Mouse (Mus musculus): Measurements from ENCODE around the gene Mettl6. TPM values are rescaled to one million over a fixed set of nuclear protein-coding genes. Genes with fewer than 3 reads are reported as not detected.

The Mettl6 gene
- total RNA-seq, 2 experiments from 2014 or later = 32.7 to 35.6 TPM

- Histone ChIP-seq H3K4me3 (no peak overlapping the region), H3K27ac (no peak overlapping the region)
- no peak for DNase-seq (ENCODE audit: extremely low spot score in 1 of 2, low spot score in 2 of 2)
- TF ChIP-seq CTCF (IDR thresholded peaks at IDR 0.05) = no peak
- intact Hi-C loops (cut with DNase I) = no loop called here
Observed at GRCm38 (mm10) chr14:31509911-31510310, 15.1 kb upstream of the Mettl6 start.

DNA sequence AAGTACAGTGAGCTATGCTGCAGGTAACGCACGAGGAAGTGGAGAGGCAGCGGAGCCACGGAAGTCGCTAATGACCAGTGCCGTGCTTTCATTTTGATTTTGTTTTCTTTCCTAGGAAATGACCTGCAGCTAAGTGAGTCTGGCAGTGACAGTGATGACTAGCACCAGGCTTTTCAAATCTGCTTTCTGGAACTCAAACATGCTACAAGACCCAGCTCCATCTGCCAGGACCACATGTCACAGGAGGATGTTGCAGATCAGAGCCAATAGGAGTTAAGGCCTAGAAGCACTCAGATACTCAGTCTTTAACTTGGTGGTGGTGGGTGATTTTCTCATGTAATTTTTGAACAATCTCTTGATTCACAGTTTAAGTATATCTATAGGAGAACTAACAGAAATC, 11.6 kb upstream of the Mettl6 start:
- DNase-seq (ENCODE audit: extremely low spot score in 1 of 2, low spot score in 2 of 2) = no peak
- no peak for TF ChIP-seq CTCF (IDR thresholded peaks at IDR 0.05)
- Histone ChIP-seq H3K27ac (no peak overlapping the region), H3K4me3 (no peak overlapping the region)
- intact Hi-C loops (cut with DNase I) = no loop called here

- TF ChIP-seq CTCF (IDR thresholded peaks at IDR 0.05) = no peak
- no peak overlapping the region for H3K27ac ChIP-seq
- intact Hi-C loops (cut with DNase I) = no loop called here
- no peak overlapping the region for H3K4me3 ChIP-seq
- no peak for DNase-seq (ENCODE audit: extremely low spot score in 1 of 2, low spot score in 2 of 2)
Observed at GRCm38 (mm10) chr14:31503406-31503805, 8.6 kb upstream of the Mettl6 start.

- no peak for DNase-seq (ENCODE audit: extremely low spot score in 1 of 2, low spot score in 2 of 2)
- no peak for TF ChIP-seq CTCF (IDR thresholded peaks at IDR 0.05)
- intact Hi-C loops (cut with DNase I) = loop anchor here (10.0 kb wide), 1 partner anchor 585 kb away; the partner anchor contains the start of genes Dph3 and Oxnad1
- Histone ChIP-seq H3K27ac (no peak overlapping the region), H3K4me3 (no peak overlapping the region)
Observed at GRCm38 (mm10) chr14:31499526-31499925, 4.7 kb upstream of the Mettl6 start.

GRCm38 (mm10) chr14:31496241-31496646, 1.4 kb upstream of the Mettl6 start:
- no peak for DNase-seq (ENCODE audit: extremely low spot score in 1 of 2, low spot score in 2 of 2)
- H3K27ac ChIP-seq = no peak overlapping the region
- intact Hi-C loops (cut with DNase I) = loop anchor here (10.0 kb wide), 1 partner anchor 589 kb away; the partner anchor contains the start of genes Dph3 and Oxnad1
- no peak for TF ChIP-seq CTCF (IDR thresholded peaks at IDR 0.05)
- peak overlapping the region; percentile 97 for H3K4me3 ChIP-seq

DNA sequence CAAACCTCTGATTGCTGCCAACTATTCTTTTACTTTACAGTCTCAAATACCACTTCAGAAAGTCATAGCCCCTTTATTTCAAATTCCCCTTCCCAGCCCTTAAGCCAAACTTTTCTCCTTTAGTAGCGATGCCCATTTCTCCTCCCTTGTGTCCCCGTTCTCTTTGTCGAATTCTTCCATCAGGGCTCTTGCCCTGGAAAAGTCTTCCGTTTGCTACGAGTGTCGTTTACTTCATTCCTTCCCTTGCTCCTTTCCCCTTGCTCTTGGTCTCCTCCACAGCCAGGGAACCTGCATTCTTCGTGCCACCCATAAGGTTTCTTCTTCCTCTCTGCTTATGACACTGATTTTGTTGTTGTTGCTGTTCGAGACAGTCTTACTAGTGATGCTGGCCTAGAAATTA, 698 bp upstream of the Mettl6 start:
- intact Hi-C loops (cut with DNase I) = loop anchor here (10.0 kb wide), 1 partner anchor 589 kb away; the partner anchor contains the start of genes Dph3 and Oxnad1
- TF ChIP-seq CTCF (IDR thresholded peaks at IDR 0.05) = no peak

DNA sequence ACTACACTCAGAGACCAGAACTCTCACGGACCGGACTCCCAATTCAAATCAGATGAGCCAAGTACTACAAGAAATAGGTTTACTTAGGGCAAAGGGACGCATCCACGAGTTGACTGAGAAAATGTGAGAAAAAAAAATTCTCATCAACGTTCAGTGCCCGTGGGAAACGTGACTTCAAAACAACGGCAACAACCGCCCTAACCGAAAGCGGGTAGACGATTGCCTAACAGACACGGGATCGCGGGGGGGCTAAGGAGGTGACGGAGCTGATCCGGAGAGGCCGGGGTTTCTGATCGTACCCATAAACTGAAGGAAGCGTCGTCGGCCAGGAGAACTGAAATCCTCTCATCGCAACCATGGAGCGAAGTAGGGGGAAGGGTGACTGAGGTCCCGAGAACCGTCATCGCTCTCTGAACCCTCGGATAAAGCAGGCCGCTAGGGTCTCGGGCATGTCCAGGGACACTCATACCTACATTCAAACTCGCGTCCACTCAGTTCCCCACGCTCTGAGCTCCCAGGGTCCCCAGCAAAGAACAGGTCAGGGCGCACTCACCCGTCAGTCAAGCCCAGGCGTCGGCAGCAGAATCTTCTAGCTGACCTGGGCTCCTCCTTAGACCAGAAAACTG, 378 bp downstream of the Mettl6 start, which contains the start of gene Eaf1:
Eaf1 (plus strand) TSS at position 51 of the 626 bp plus-strand sequence.
- Histone ChIP-seq H3K4me3 (peak within 1 kb of the TSS; percentile 97), H3K27ac (peak within 1 kb of the TSS; percentile 88)
- no peak for DNase-seq (ENCODE audit: extremely low spot score in 1 of 2, low spot score in 2 of 2)
- intact Hi-C loops (cut with DNase I) = loop anchor here (10.0 kb wide), 1 partner anchor 590 kb away; the partner anchor contains the start of genes Dph3 and Oxnad1
- no peak for TF ChIP-seq CTCF (IDR thresholded peaks at IDR 0.05)

More for the DNA sequence above, 698 bp upstream of the Mettl6 start:
- no peak for DNase-seq (ENCODE audit: extremely low spot score in 1 of 2, low spot score in 2 of 2)
- peak overlapping the region; percentile 88 for H3K27ac ChIP-seq
- peak overlapping the region; percentile 97 for H3K4me3 ChIP-seq

DNA sequence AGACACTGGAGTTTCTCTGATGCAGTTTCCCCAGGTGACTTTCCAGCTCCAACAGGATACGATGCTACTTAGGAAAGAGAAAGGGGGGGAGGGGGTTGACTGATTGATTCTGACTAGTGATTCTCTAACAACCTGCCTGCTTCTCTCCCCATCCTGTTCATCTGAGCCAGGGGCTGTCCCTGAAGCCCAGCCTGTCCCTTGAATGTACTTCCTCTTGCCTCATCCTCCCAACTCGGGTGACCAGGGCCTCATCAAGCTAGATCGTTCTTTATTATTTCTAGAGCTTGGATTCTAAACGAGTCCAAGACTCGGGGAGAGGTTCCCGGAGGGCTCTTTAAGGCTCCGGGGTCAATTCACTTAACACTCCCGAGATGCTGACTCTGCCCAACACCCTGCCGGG, 939 bp downstream of the Mettl6 start:
- intact Hi-C loops (cut with DNase I) = loop anchor here (10.0 kb wide), 1 partner anchor 591 kb away; the partner anchor contains the start of genes Dph3 and Oxnad1
- no peak for DNase-seq (ENCODE audit: extremely low spot score in 1 of 2, low spot score in 2 of 2)
- Histone ChIP-seq H3K27ac (no peak overlapping the region), H3K4me3 (peak overlapping the region; percentile 97)
- TF ChIP-seq CTCF (IDR thresholded peaks at IDR 0.05) = no peak

DNA sequence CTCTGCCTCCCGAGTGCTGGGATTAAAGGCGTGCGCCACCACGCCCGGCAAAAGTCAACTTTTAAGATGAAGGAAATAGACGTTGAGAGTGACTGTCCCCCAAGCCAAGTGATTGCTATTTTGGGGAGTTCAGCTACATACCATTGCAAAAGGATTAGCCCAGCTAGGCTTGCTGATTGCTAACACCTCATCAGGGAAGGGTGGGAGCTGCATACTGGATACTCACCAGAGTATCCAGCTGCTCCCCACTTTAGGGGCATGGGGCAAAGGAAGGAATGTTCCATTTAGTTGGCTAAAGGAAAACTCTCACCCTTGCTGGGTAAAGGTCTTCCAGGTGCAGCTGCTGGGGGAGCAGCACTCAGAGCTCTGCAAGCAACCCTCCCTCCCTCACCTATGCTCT, 6.8 kb downstream of the Mettl6 start:
- Histone ChIP-seq H3K27ac (no peak overlapping the region), H3K4me3 (no peak overlapping the region)
- no peak for TF ChIP-seq CTCF (IDR thresholded peaks at IDR 0.05)
- intact Hi-C loops (cut with DNase I) = no loop called here
- no peak for DNase-seq (ENCODE audit: extremely low spot score in 1 of 2, low spot score in 2 of 2)

GRCm38 (mm10) chr14:31486465-31486864, 8.4 kb downstream of the Mettl6 start:
- Histone ChIP-seq H3K4me3 (no peak overlapping the region), H3K27ac (no peak overlapping the region)
- no peak for DNase-seq (ENCODE audit: extremely low spot score in 1 of 2, low spot score in 2 of 2)
- intact Hi-C loops (cut with DNase I) = no loop called here
- TF ChIP-seq CTCF (IDR thresholded peaks at IDR 0.05) = peak; percentile 15; the same call in 1 of the 2 replicates

- Histone ChIP-seq H3K27ac (no peak overlapping the region), H3K4me3 (no peak overlapping the region)
- intact Hi-C loops (cut with DNase I) = no loop called here
- no peak for TF ChIP-seq CTCF (IDR thresholded peaks at IDR 0.05)
- no peak for DNase-seq (ENCODE audit: extremely low spot score in 1 of 2, low spot score in 2 of 2)
Observed at GRCm38 (mm10) chr14:31482417-31482816, 12.4 kb downstream of the Mettl6 start.

DNA sequence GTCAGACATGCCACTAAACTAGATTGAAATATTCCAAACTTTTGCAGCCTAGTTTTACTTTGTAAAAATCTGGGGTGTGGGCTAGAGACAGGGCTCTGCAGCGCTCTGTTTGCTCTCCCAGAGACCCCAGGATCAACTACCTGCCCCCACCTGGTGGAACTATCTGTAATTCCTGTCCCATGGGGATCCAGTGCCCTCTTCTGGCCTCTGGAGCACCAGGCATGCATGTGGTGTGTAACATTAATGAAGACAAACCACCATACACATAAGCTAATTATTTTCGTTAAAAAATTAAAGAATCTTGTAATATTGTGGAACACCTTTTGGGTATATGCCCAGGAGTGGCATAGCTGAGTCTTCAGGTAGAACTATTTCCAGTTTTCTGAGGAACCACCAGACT, 21.5 kb downstream of the Mettl6 start:
- intact Hi-C loops (cut with DNase I) = loop anchor here (2.0 to 5.0 kb wide), 3 partner anchors 36 to 200 kb away; partner anchors contain the start of gene Sh3bp5
- TF ChIP-seq CTCF (IDR thresholded peaks at IDR 0.05) = no peak; the same call in 1 of the 2 replicates
- Histone ChIP-seq H3K4me3 (no peak overlapping the region), H3K27ac (no peak overlapping the region)
- no peak for DNase-seq (ENCODE audit: extremely low spot score in 1 of 2, low spot score in 2 of 2)

Data from left cerebral cortex, adult 2 months (tissue).